Mouse (Mus musculus): Measurements from ENCODE around the gene Asb18.

DNA sequence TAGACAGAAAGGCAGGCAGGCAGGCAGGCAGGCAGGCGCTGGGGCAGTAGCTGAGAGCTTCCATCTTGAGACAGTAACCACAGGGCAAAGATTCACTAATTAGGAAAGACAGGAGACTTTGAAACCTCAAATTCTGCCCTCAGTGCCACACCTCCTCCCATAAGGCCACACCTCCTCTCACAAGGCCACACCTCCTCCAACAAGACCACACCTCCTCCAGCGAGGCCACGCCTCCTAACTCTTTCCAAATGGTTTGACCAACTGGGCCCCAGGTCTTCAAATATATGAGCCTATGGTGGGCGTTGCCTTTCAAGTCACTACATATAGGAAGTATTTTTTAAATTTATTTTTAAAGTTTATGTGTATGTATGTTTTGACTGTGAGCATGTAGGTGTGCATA, 113.1 kb downstream of the Asb18 start:
- no peak for TF ChIP-seq CTCF (IDR thresholded peaks at IDR 0.05; ENCODE audit: borderline replicate concordance, control insufficient read depth, extremely low read depth, insufficient read depth, low read length, poor library complexity)
- no peak for TF ChIP-seq POLR2A (IDR thresholded peaks at IDR 0.05; ENCODE audit: control insufficient read depth, extremely low read depth, insufficient read depth, low read length, poor library complexity)
